In genomic region chr4:141385275-141385674, GRCm38 (mm10) we compare ENCODE assay signal across 9 mouse cellular contexts. TPM values are rescaled to one million over a fixed set of nuclear protein-coding genes. Genes with fewer than 3 reads are reported as not detected.
DNase-seq lines count a peak whose midpoint lies in the region; ATAC-seq and TF ChIP-seq lines count a peak whose summit lies in the region.
"Had no signal": no experiment of that assay in that cellular context is flagged by ENCODE, and none has a peak within 500 bp of the region (broad histone marks: within the 10 kb centered on the region; RNA-seq: fewer than 3 reads in every experiment).

No protein-coding gene starts in this region.

- under 1% methylated on average over 7 of the region's 7 CpGs for WGBS in forebrain, embryonic 10.5 days
- WGBS in forebrain, embryonic 13.5 days = 2% methylated on average over 7 of the region's 7 CpGs
- 0% methylated on average over 7 of the region's 7 CpGs for WGBS in midbrain, postnatal 0 days

- no peaks in the 10 kb centered on the region for H3K36me3 ChIP-seq in forebrain, embryonic 10.5 days (replicated peaks)
- no peaks in the 10 kb centered on the region for H3K36me3 ChIP-seq in forebrain, embryonic 13.5 days (ENCODE audit: poor library complexity, severe bottlenecking)
- peaks cover 26% of the 10 kb centered on the region for H3K36me3 ChIP-seq in midbrain, postnatal 0 days (ENCODE audit: insufficient read depth, low read length)
- H3K36me3 ChIP-seq: liver, embryonic 15.5 days had no signal

- no peak overlapping the region for H3K4me3 ChIP-seq in forebrain, embryonic 10.5 days
- H3K4me3 ChIP-seq in forebrain, embryonic 13.5 days = no peak overlapping the region
- H3K4me3 ChIP-seq in bone marrow macrophage, adult 2 months (ENCODE audit: insufficient read depth, low read length) = no peak overlapping the region
- no peak overlapping the region for H3K4me3 ChIP-seq in midbrain, postnatal 0 days (ENCODE audit: low read depth, low read length)
- H3K4me3 ChIP-seq: liver, embryonic 15.5 days had no signal

- peaks cover 53% of the 10 kb centered on the region for H3K27me3 ChIP-seq in forebrain, embryonic 10.5 days (ENCODE audit: poor library complexity, severe bottlenecking)
- peaks cover 50% of the 10 kb centered on the region for H3K27me3 ChIP-seq in forebrain, embryonic 13.5 days
- H3K27me3 ChIP-seq in midbrain, postnatal 0 days (ENCODE audit: insufficient read depth, low read length) = peaks cover 3% of the 10 kb centered on the region; the same call in 1 of the 2 replicates

- peak; percentile 70 for TF ChIP-seq CTCF in bone marrow macrophage, adult 2 months (IDR thresholded peaks at IDR 0.05; ENCODE audit: low read depth, low read length)
- peak; percentile 92 for TF ChIP-seq CTCF in midbrain, postnatal 0 days (IDR thresholded peaks at IDR 0.05)

- peak; percentile 73 for DNase-seq in forebrain, embryonic 10.5 days (ENCODE audit: extremely low spot score, low spot score)
- DNase-seq in 3T3-L1 (ENCODE audit: low read depth, low spot score) = peak; percentile 79
- peak; percentile 72 for DNase-seq in kidney, postnatal 10 days
- peak; percentile 85 for DNase-seq in midbrain, postnatal 0 days (ENCODE audit: low spot score)
- DNase-seq in thymus, postnatal 25 days = peak; percentile 38

- peaks cover 43% of the 10 kb centered on the region for H3K4me1 ChIP-seq in forebrain, embryonic 10.5 days
- H3K4me1 ChIP-seq in forebrain, embryonic 13.5 days = peaks cover 13% of the 10 kb centered on the region
- H3K4me1 ChIP-seq in bone marrow macrophage, adult 2 months (ENCODE audit: control insufficient read depth, insufficient read depth, low read length) = no peaks in the 10 kb centered on the region
- no peaks in the 10 kb centered on the region for H3K4me1 ChIP-seq in midbrain, postnatal 0 days (ENCODE audit: insufficient read depth, low read length)

- TF ChIP-seq POLR2A in bone marrow macrophage, adult 2 months (IDR thresholded peaks at IDR 0.05; ENCODE audit: borderline replicate concordance, low read depth, low read length) = no peak

- no peaks in the 10 kb centered on the region for H3K9me3 ChIP-seq in forebrain, embryonic 10.5 days
- no peaks in the 10 kb centered on the region for H3K9me3 ChIP-seq in forebrain, embryonic 13.5 days (replicated peaks)
- H3K9me3 ChIP-seq in midbrain, postnatal 0 days (ENCODE audit: low read length) = no peaks in the 10 kb centered on the region
- H3K9me3 ChIP-seq: liver, embryonic 15.5 days had no signal

- ATAC-seq in forebrain, embryonic 13.5 days = no peak
- ATAC-seq in erythroid progenitor cell, adult 5-6 weeks (replicated peaks; ENCODE audit: low FRiP score, poor library complexity, severe bottlenecking) = peak; percentile 63
- ATAC-seq in midbrain, postnatal 0 days (ENCODE audit: low FRiP score) = no peak

- H3K9ac ChIP-seq in forebrain, embryonic 13.5 days = no peak overlapping the region
- no peak overlapping the region for H3K9ac ChIP-seq in midbrain, postnatal 0 days (replicated peaks; ENCODE audit: low read length, poor library complexity, severe bottlenecking)
- H3K9ac ChIP-seq: liver, embryonic 15.5 days had no signal

- H3K4me2 ChIP-seq in forebrain, embryonic 13.5 days = no peak overlapping the region
- H3K4me2 ChIP-seq in midbrain, postnatal 0 days (ENCODE audit: low read depth, low read length, poor library complexity, severe bottlenecking) = no peak overlapping the region
- H3K4me2 ChIP-seq: liver, embryonic 15.5 days had no signal

- no peak overlapping the region for H3K27ac ChIP-seq in forebrain, embryonic 10.5 days
- no peak overlapping the region for H3K27ac ChIP-seq in forebrain, embryonic 13.5 days
- H3K27ac ChIP-seq in bone marrow macrophage, adult 2 months (ENCODE audit: insufficient read depth, low read depth, low read length) = no peak overlapping the region
- H3K27ac ChIP-seq in midbrain, postnatal 0 days (ENCODE audit: low read depth, low read length) = no peak overlapping the region
- H3K27ac ChIP-seq: liver, embryonic 15.5 days had no signal

RNA-seq across cellular contexts. Expression of gene Clcnka, which starts 13.2 kb away (rescaled TPM):
- polyA plus RNA-seq in forebrain, embryonic 10.5 days (2016; fragmentation: Nextera tagmentation; extraction: Ambion mirVana) = 0.05 and 0.06 TPM in 2 replicates
- 0.10 TPM in 1 of 2 replicates, not detected in the other for polyA plus RNA-seq in forebrain, embryonic 13.5 days (2015; fragmentation: Nextera tagmentation; extraction: Ambion mirVana)
- polyA plus RNA-seq in bone marrow macrophage, adult 2 months (2012; ENCODE audit: insufficient read depth, insufficient read length, missing spikeins) = not detected in 2 replicates
- not detected in 2 replicates for total RNA-seq in erythroid progenitor cell, adult 5-6 weeks (2015; ENCODE audit: low replicate concordance)
- total RNA-seq in erythroid progenitor cell, adult 5-6 weeks (2017; ENCODE audit: low replicate concordance) = not detected in 2 replicates
- total RNA-seq in midbrain, postnatal 0 days (2014; rRNA removed) = not detected in 2 replicates
- polyA plus RNA-seq in midbrain, postnatal 0 days (2015; fragmentation: Nextera tagmentation; extraction: Ambion mirVana) = 0.07 and 0.12 TPM in 2 replicates
- polyA plus RNA-seq: liver, embryonic 15.5 days had no signal

RNA-seq across cellular contexts. Expression of gene Fam131c, which starts 17.3 kb away (rescaled TPM):
- 0.55 and 0.63 TPM in 2 replicates for polyA plus RNA-seq in forebrain, embryonic 10.5 days (2016; fragmentation: Nextera tagmentation; extraction: Ambion mirVana)
- 3.3 and 3.8 TPM in 2 replicates for polyA plus RNA-seq in forebrain, embryonic 13.5 days (2015; fragmentation: Nextera tagmentation; extraction: Ambion mirVana)
- polyA plus RNA-seq in bone marrow macrophage, adult 2 months (2012; ENCODE audit: insufficient read depth, insufficient read length, missing spikeins) = not detected in 2 replicates
- not detected in 2 replicates for total RNA-seq in erythroid progenitor cell, adult 5-6 weeks (2015; ENCODE audit: low replicate concordance)
- not detected in 2 replicates for total RNA-seq in erythroid progenitor cell, adult 5-6 weeks (2017; ENCODE audit: low replicate concordance)
- total RNA-seq in midbrain, postnatal 0 days (2014; rRNA removed) = 105 and 119 TPM in 2 replicates
- 56.7 and 60.2 TPM in 2 replicates for polyA plus RNA-seq in midbrain, postnatal 0 days (2015; fragmentation: Nextera tagmentation; extraction: Ambion mirVana)

RNA-seq across cellular contexts. Expression of gene Clcnkb, which starts 30.5 kb away (rescaled TPM):
- polyA plus RNA-seq in forebrain, embryonic 10.5 days (2016; fragmentation: Nextera tagmentation; extraction: Ambion mirVana) = not detected in 2 replicates
- polyA plus RNA-seq in forebrain, embryonic 13.5 days (2015; fragmentation: Nextera tagmentation; extraction: Ambion mirVana) = not detected in 2 replicates
- not detected in 2 replicates for polyA plus RNA-seq in bone marrow macrophage, adult 2 months (2012; ENCODE audit: insufficient read depth, insufficient read length, missing spikeins)
- total RNA-seq in erythroid progenitor cell, adult 5-6 weeks (2015; ENCODE audit: low replicate concordance) = not detected in 2 replicates
- not detected in 2 replicates for total RNA-seq in erythroid progenitor cell, adult 5-6 weeks (2017; ENCODE audit: low replicate concordance)
- total RNA-seq in midbrain, postnatal 0 days (2014; rRNA removed) = not detected in 2 replicates
- polyA plus RNA-seq in midbrain, postnatal 0 days (2015; fragmentation: Nextera tagmentation; extraction: Ambion mirVana) = 0.27 and 0.43 TPM in 2 replicates
- polyA plus RNA-seq: liver, embryonic 15.5 days had no signal

RNA-seq across cellular contexts. Expression of gene Hspb7, which starts 35.3 kb away (rescaled TPM):
- not detected in 2 replicates for polyA plus RNA-seq in forebrain, embryonic 10.5 days (2016; fragmentation: Nextera tagmentation; extraction: Ambion mirVana)
- not detected in 2 replicates for polyA plus RNA-seq in forebrain, embryonic 13.5 days (2015; fragmentation: Nextera tagmentation; extraction: Ambion mirVana)
- not detected in 2 replicates for polyA plus RNA-seq in bone marrow macrophage, adult 2 months (2012; ENCODE audit: insufficient read depth, insufficient read length, missing spikeins)
- not detected in 2 replicates for total RNA-seq in erythroid progenitor cell, adult 5-6 weeks (2015; ENCODE audit: low replicate concordance)
- not detected in 2 replicates for total RNA-seq in erythroid progenitor cell, adult 5-6 weeks (2017; ENCODE audit: low replicate concordance)
- 0.05 TPM in 1 of 2 replicates, not detected in the other for total RNA-seq in midbrain, postnatal 0 days (2014; rRNA removed)
- polyA plus RNA-seq in midbrain, postnatal 0 days (2015; fragmentation: Nextera tagmentation; extraction: Ambion mirVana) = 0.10 and 0.12 TPM in 2 replicates

RNA-seq across cellular contexts. Expression of gene Srarp, which starts 50.6 kb away (rescaled TPM):
- not detected in 2 replicates for polyA plus RNA-seq in forebrain, embryonic 10.5 days (2016; fragmentation: Nextera tagmentation; extraction: Ambion mirVana)
- not detected in 2 replicates for polyA plus RNA-seq in forebrain, embryonic 13.5 days (2015; fragmentation: Nextera tagmentation; extraction: Ambion mirVana)
- not detected in 2 replicates for polyA plus RNA-seq in bone marrow macrophage, adult 2 months (2012; ENCODE audit: insufficient read depth, insufficient read length, missing spikeins)
- total RNA-seq in erythroid progenitor cell, adult 5-6 weeks (2015; ENCODE audit: low replicate concordance) = not detected in 2 replicates
- total RNA-seq in erythroid progenitor cell, adult 5-6 weeks (2017; ENCODE audit: low replicate concordance) = not detected in 2 replicates
- total RNA-seq in midbrain, postnatal 0 days (2014; rRNA removed) = 1.9 and 4.5 TPM in 2 replicates
- 0.52 and 0.76 TPM in 2 replicates for polyA plus RNA-seq in midbrain, postnatal 0 days (2015; fragmentation: Nextera tagmentation; extraction: Ambion mirVana)
- polyA plus RNA-seq: liver, embryonic 15.5 days had no signal

Comparison
In these comparisons a context has a peak if more than half of its experiments do, and no peak if none do; other contexts are left out.
1. RNA of gene Fam131c, which starts 17.3 kb away (polyA plus RNA-seq): 56.7 to 60.2 TPM in midbrain, postnatal 0 days; 3.3 to 3.8 TPM in forebrain, embryonic 13.5 days, 0.55 to 0.63 TPM in forebrain, embryonic 10.5 days and not detected in bone marrow macrophage, adult 2 months; every median in the first group is over 10 times any median in the second.
2. Peak in every context shown above with its lines, with median percentiles within 50 percentile points of each other: DNase-seq.